Mouse (Mus musculus): Measurements from ENCODE around the gene Cldn11.

Gene Cldn11

GRCm38 (mm10) chr3:31160046-31160445 is 10.3 kb downstream of the Cldn11 start:
- no peak for DNase-seq (ENCODE audit: low read depth, low spot score)

GRCm38 (mm10) chr3:31161336-31161735 is 11.6 kb downstream of the Cldn11 start:
- no peak for DNase-seq (ENCODE audit: low read depth, low spot score)

GRCm38 (mm10) chr3:31162860-31163259 is 13.1 kb downstream of the Cldn11 start:
- DNase-seq (ENCODE audit: low read depth, low spot score): no peak

GRCm38 (mm10) chr3:31165803-31166202 is 16.1 kb downstream of the Cldn11 start:
- DNase-seq (ENCODE audit: low read depth, low spot score): no peak

- peak; percentile 85 for DNase-seq (ENCODE audit: low read depth, low spot score)
Observed at GRCm38 (mm10) chr3:31166365-31166871, 16.7 kb downstream of the Cldn11 start.

GRCm38 (mm10) chr3:31190342-31190741 is 40.6 kb downstream of the Cldn11 start:
- DNase-seq (ENCODE audit: low read depth, low spot score): no peak

- no peak for DNase-seq (ENCODE audit: low read depth, low spot score)
Observed at GRCm38 (mm10) chr3:31191402-31191801, 41.7 kb downstream of the Cldn11 start.

- DNase-seq (ENCODE audit: low read depth, low spot score): no peak
Observed at GRCm38 (mm10) chr3:31199162-31199877, 49.6 kb downstream of the Cldn11 start.

- DNase-seq (ENCODE audit: low read depth, low spot score): no peak
Observed at GRCm38 (mm10) chr3:31203947-31204346, 54.2 kb downstream of the Cldn11 start.

- no peak for DNase-seq (ENCODE audit: low read depth, low spot score)
Observed at GRCm38 (mm10) chr3:31205167-31205566, 55.4 kb downstream of the Cldn11 start.

GRCm38 (mm10) chr3:31208046-31208445 is 58.3 kb downstream of the Cldn11 start:
- no peak for DNase-seq (ENCODE audit: low read depth, low spot score)

GRCm38 (mm10) chr3:31208458-31208994 is 58.8 kb downstream of the Cldn11 start:
- no peak for DNase-seq (ENCODE audit: low read depth, low spot score)

- DNase-seq (ENCODE audit: low read depth, low spot score): peak; percentile 34
Observed at GRCm38 (mm10) chr3:31209001-31209400, 59.3 kb downstream of the Cldn11 start.

GRCm38 (mm10) chr3:31212205-31213038 is 62.7 kb downstream of the Cldn11 start:
- DNase-seq (ENCODE audit: low read depth, low spot score): no peak

- DNase-seq (ENCODE audit: low read depth, low spot score): peak; percentile 56
Observed at GRCm38 (mm10) chr3:31213802-31214201, 64.1 kb downstream of the Cldn11 start.

All from telencephalon, adult 2 months (tissue).